Comparison of ENCODE assay signal across 8 mouse cellular contexts in genomic region chr7:45481374-45481927, GRCm38 (mm10). TPM values are rescaled to one million over a fixed set of nuclear protein-coding genes. Genes with fewer than 3 reads are reported as not detected.
DNase-seq lines count a peak whose midpoint lies in the region; ATAC-seq and TF ChIP-seq lines count a peak whose summit lies in the region.

Gene Tulp2 (plus strand): TSS chr7:45481877.

- no peak for TF ChIP-seq POLR2A in lung, adult 2 months (IDR thresholded peaks at IDR 0.05; ENCODE audit: borderline replicate concordance, extremely low read depth, low read depth, low read length)

- no peaks in the 10 kb centered on the region for H3K27me3 ChIP-seq in heart, postnatal 0 days (ENCODE audit: control insufficient read depth, insufficient read depth, low read length)
- H3K27me3 ChIP-seq in neural tube, embryonic 13.5 days: no peaks in the 10 kb centered on the region

- ATAC-seq in common myeloid progenitor, adult 5-6 weeks (replicated peaks; ENCODE audit: low read depth, poor library complexity, severe bottlenecking): peak; percentile 90
- peak; percentile 76 for ATAC-seq in heart, postnatal 0 days (ENCODE audit: insufficient read depth, low read depth)
- ATAC-seq in neural tube, embryonic 13.5 days (ENCODE audit: low read depth): peak; percentile 82

- H3K27ac ChIP-seq in heart, postnatal 0 days (ENCODE audit: low read depth): no peak within 1 kb of the TSS
- no peak within 1 kb of the TSS for H3K27ac ChIP-seq in neural tube, embryonic 13.5 days (replicated peaks)

- no peaks in the 10 kb centered on the region for H3K36me3 ChIP-seq in heart, postnatal 0 days (replicated peaks; ENCODE audit: control insufficient read depth, insufficient read depth, low read length)
- H3K36me3 ChIP-seq in neural tube, embryonic 13.5 days: no peaks in the 10 kb centered on the region

- no peak for TF ChIP-seq CTCF in heart, postnatal 0 days (IDR thresholded peaks at IDR 0.05; ENCODE audit: low read depth)
- no peak for TF ChIP-seq CTCF in lung, adult 2 months (IDR thresholded peaks at IDR 0.05; ENCODE audit: insufficient read depth, low read length)

- H3K9ac ChIP-seq in heart, postnatal 0 days (replicated peaks; ENCODE audit: low read depth, low read length): no peak within 1 kb of the TSS
- no peak within 1 kb of the TSS for H3K9ac ChIP-seq in neural tube, embryonic 13.5 days

- no peaks in the 10 kb centered on the region for H3K9me3 ChIP-seq in heart, postnatal 0 days (replicated peaks; ENCODE audit: control insufficient read depth, low read length)
- no peaks in the 10 kb centered on the region for H3K9me3 ChIP-seq in neural tube, embryonic 13.5 days

- no peak within 1 kb of the TSS for H3K4me3 ChIP-seq in heart, postnatal 0 days (ENCODE audit: low read depth, low read length)
- H3K4me3 ChIP-seq in lung, adult 2 months (replicated peaks; ENCODE audit: extremely low read depth, low read depth, low read length): no peak within 1 kb of the TSS
- H3K4me3 ChIP-seq in neural tube, embryonic 13.5 days: no peak within 1 kb of the TSS

- DNase-seq in left cerebral cortex, adult 18-20 months (ENCODE audit: low spot score in 2 of 2): peak; percentile 66 to 71
- DNase-seq in left cerebral cortex, adult 11 months (ENCODE audit: low spot score): no peak
- DNase-seq in heart, postnatal 0 days (ENCODE audit: low spot score): peak; percentile 63
- DNase-seq in kidney, postnatal 14 days: peak; percentile 84
- DNase-seq in lung, adult 2 months: peak; percentile 57
- DNase-seq in thymus, postnatal 14 days: peak; percentile 82

- H3K4me1 ChIP-seq in heart, postnatal 0 days (ENCODE audit: control insufficient read depth, insufficient read depth): no peaks in the 10 kb centered on the region
- H3K4me1 ChIP-seq in lung, adult 2 months (ENCODE audit: control insufficient read depth, insufficient read depth, low read length): no peaks in the 10 kb centered on the region
- no peaks in the 10 kb centered on the region for H3K4me1 ChIP-seq in neural tube, embryonic 13.5 days (replicated peaks)

- TF ChIP-seq EP300 in heart, postnatal 0 days (IDR thresholded peaks at IDR 0.05; ENCODE audit: low read depth): no peak

- no peak within 1 kb of the TSS for H3K4me2 ChIP-seq in heart, postnatal 0 days (ENCODE audit: low read depth, low read length)
- no peak within 1 kb of the TSS for H3K4me2 ChIP-seq in neural tube, embryonic 13.5 days

- 52% methylated on average over 15 of the region's 15 CpGs for WGBS in heart, postnatal 0 days
- WGBS in lung, adult 2 months: 42% methylated on average over 15 of the region's 15 CpGs
- WGBS in neural tube, embryonic 13.5 days: 49% methylated on average over 14 of the region's 15 CpGs

RNA-seq across cellular contexts. Expression of gene Tulp2, which starts in this region (rescaled TPM):
- under 1 TPM in 1 of 2 experiments, not detected in 1; 0.21 TPM for total RNA-seq in left cerebral cortex, adult 18-20 months (2021)
- total RNA-seq in common myeloid progenitor, adult 5-6 weeks (2017): not detected in 2 replicates
- not detected in 2 replicates for total RNA-seq in heart, postnatal 0 days (2014; rRNA removed; ENCODE audit: low replicate concordance)
- polyA plus RNA-seq in heart, postnatal 0 days (2015; fragmentation: Nextera tagmentation; extraction: Ambion mirVana): 0.15 and 0.20 TPM in 2 replicates
- polyA plus RNA-seq in lung, adult 2 months (2012; rRNA removed): 0.11 and 0.17 TPM in 2 replicates
- polyA plus RNA-seq in neural tube, embryonic 13.5 days (2015; fragmentation: Nextera tagmentation; extraction: Ambion mirVana): 0.13 and 0.29 TPM in 2 replicates

Comparison
In these comparisons a context has a peak if more than half of its experiments do, and no peak if none do; other contexts are left out.
1. Peak in DNase-seq in left cerebral cortex, adult 18-20 months; RNA of the gene not detected or under 1 TPM.
2. Peak in ATAC-seq in common myeloid progenitor, adult 5-6 weeks; RNA of the gene not detected or under 1 TPM.
3. Peak in DNase-seq and ATAC-seq in heart, postnatal 0 days; RNA of the gene not detected or under 1 TPM.
4. Peak in DNase-seq in lung, adult 2 months; RNA of the gene not detected or under 1 TPM.
5. Peak in ATAC-seq in neural tube, embryonic 13.5 days; RNA of the gene not detected or under 1 TPM.